23 mouse cellular contexts compared by ENCODE assay signal in the genomic region with DNA sequence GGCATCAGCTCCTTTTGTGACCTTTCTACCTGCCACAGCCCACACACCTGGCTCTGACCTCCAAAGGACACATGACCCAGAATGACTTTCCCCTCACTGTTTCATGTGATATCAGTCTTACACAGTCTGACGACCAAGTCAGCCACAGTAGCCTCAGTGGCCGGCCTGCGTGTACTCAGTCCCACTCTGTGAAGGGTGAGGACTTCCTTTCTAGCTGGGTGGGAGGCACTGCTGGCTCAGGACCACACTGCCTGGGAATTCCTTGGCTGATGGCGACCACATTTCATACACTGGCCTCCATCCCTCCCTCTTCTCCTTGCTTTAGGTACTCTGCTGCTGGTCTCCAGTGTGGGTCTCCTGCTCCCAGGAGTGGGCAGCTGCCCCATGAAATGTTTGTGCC. TPM values are rescaled to one million over a fixed set of nuclear protein-coding genes. Genes with fewer than 3 reads are reported as not detected.
"Had no signal": no experiment of that assay in that cellular context is flagged by ENCODE, and none has a peak within 500 bp of the region (broad histone marks: within the 10 kb centered on the region; RNA-seq: fewer than 3 reads in every experiment).

No protein-coding gene starts in this region.

- H3K4me3 ChIP-seq: midbrain, embryonic 13.5 days; midbrain, embryonic 15.5 days; myocyte; neural tube, embryonic 13.5 days; neural tube, embryonic 15.5 days had no signal

- ATAC-seq: midbrain, embryonic 13.5 days; midbrain, embryonic 15.5 days had no signal

- H3K27me3 ChIP-seq: midbrain, embryonic 15.5 days; neural tube, embryonic 13.5 days; neural tube, embryonic 15.5 days had no signal

- H3K4me1 ChIP-seq: midbrain, embryonic 15.5 days; neural tube, embryonic 15.5 days had no signal

- H3K36me3 ChIP-seq: midbrain, embryonic 13.5 days; midbrain, embryonic 15.5 days; neural tube, embryonic 13.5 days; neural tube, embryonic 15.5 days had no signal

- DNase-seq: lung, adult 18-20 months; lung, embryonic 14.5 days; lung, postnatal 10 days; lung, postnatal 4 days; retina, postnatal 1 day; right cerebral cortex, adult 18-20 months; right cerebral cortex, postnatal 25 days; right cerebral cortex, postnatal 4 days; spleen, adult 18-20 months; thymus, adult 18-20 months; thymus, postnatal 14 days; thymus, postnatal 36 days had no signal

- H3K9me3 ChIP-seq: midbrain, embryonic 13.5 days; midbrain, embryonic 15.5 days; neural tube, embryonic 13.5 days; neural tube, embryonic 15.5 days had no signal

- H3K27ac ChIP-seq: liver, embryonic 14.5 days; midbrain, embryonic 13.5 days; midbrain, embryonic 15.5 days; neural tube, embryonic 13.5 days; neural tube, embryonic 15.5 days had no signal

- H3K4me2 ChIP-seq: lung, embryonic 14.5 days; midbrain, embryonic 11.5 days; midbrain, embryonic 13.5 days; midbrain, embryonic 15.5 days; neural tube, embryonic 13.5 days; neural tube, embryonic 15.5 days had no signal

- H3K9ac ChIP-seq: liver, embryonic 14.5 days; lung, embryonic 14.5 days; midbrain, embryonic 13.5 days; midbrain, embryonic 15.5 days; neural tube, embryonic 13.5 days; neural tube, embryonic 15.5 days had no signal

RNA-seq across cellular contexts. Expression of a gene that starts 3.3 kb away (rescaled TPM):
- total RNA-seq: megakaryocyte-erythroid progenitor cell, adult 5-6 weeks had no signal
- polyA plus RNA-seq: small intestine, adult 2 months; stomach, embryonic 14.5 days; thymus, postnatal 0 days had no signal
